ENCODE assay signal across 8 mouse cellular contexts in genomic region chrX:20291282-20292039, GRCm38 (mm10). TPM values are rescaled to one million over a fixed set of nuclear protein-coding genes. Genes with fewer than 3 reads are reported as not detected.
A peak's percentile ranks its signal among the peaks of the same experiment; 100 is the strongest.
DNase-seq lines count a peak whose midpoint lies in the region; ATAC-seq and TF ChIP-seq lines count a peak whose summit lies in the region.

TSS of gene Slc9a7 (minus strand) at chrX:20291807.

- H3K4me2 ChIP-seq in hindbrain, embryonic 15.5 days = peak within 1 kb of the TSS; percentile 58

- TF ChIP-seq CTCF in gastrocnemius, adult 2 months (IDR thresholded peaks at IDR 0.05) = no peak

- no peaks in the 10 kb centered on the region for H3K36me3 ChIP-seq in hindbrain, embryonic 15.5 days

- no peaks in the 10 kb centered on the region for H3K27me3 ChIP-seq in hindbrain, embryonic 15.5 days

- peak within 1 kb of the TSS; percentile 71 for H3K4me3 ChIP-seq in gastrocnemius, adult 2 months
- peak within 1 kb of the TSS; percentile 69 for H3K4me3 ChIP-seq in hindbrain, embryonic 15.5 days

- H3K4me1 ChIP-seq in hindbrain, embryonic 15.5 days (replicated peaks) = no peaks in the 10 kb centered on the region

- 19% methylated on average over 45 of the region's 65 CpGs for WGBS in hindbrain, embryonic 15.5 days

- no peaks in the 10 kb centered on the region for H3K9me3 ChIP-seq in hindbrain, embryonic 15.5 days

- DNase-seq in Muller cell, postnatal 12 days (ENCODE audit: inconsistent ontology term) = peak; percentile 67
- peak; percentile 82 to 91 for DNase-seq in cerebellum, postnatal 25 days
- peak; percentile 88 for DNase-seq in gastrocnemius, adult 2 months
- peak; percentile 22 for DNase-seq in left cerebral cortex, adult 11 months (ENCODE audit: low spot score)
- DNase-seq in lung, postnatal 36 days = peak; percentile 70
- peak; percentile 59 for DNase-seq in retina, embryonic 14.5 days (ENCODE audit: low spot score)
- peak; percentile 71 to 78 for DNase-seq in thymus, postnatal 36 days

- H3K27ac ChIP-seq in gastrocnemius, adult 2 months = peak within 1 kb of the TSS; percentile 88
- peak within 1 kb of the TSS; percentile 79 for H3K27ac ChIP-seq in hindbrain, embryonic 15.5 days (replicated peaks)

- intact Hi-C loops in gastrocnemius, adult 2 months (cut with DNase I) = no loop called here

- peak; percentile 90 for ATAC-seq in hindbrain, embryonic 15.5 days (ENCODE audit: low FRiP score, low read depth)

- H3K9ac ChIP-seq in hindbrain, embryonic 15.5 days = peak within 1 kb of the TSS; percentile 75

RNA-seq across cellular contexts. Expression of gene Slc9a7, which starts in this region (rescaled TPM):
- total RNA-seq in gastrocnemius, adult 2 months (2021) = 10 to 100 TPM in 1 of 2 experiments, 1 to 10 TPM in 1; 8.2 to 11.9 TPM
- polyA plus RNA-seq in hindbrain, embryonic 15.5 days (2015; fragmentation: Nextera tagmentation; extraction: Ambion mirVana) = 13.0 and 14.6 TPM in 2 replicates

Comparison
In these comparisons a context has a peak if more than half of its experiments do, and no peak if none do; other contexts are left out.
1. Peak in every context shown above with its lines: DNase-seq, ATAC-seq, H3K4me3 ChIP-seq and H3K27ac ChIP-seq.
2. DNase-seq: peak in every context shown above with its lines; median percentile 88 in gastrocnemius, adult 2 months; 86 in cerebellum, postnatal 25 days; 74 in thymus, postnatal 36 days; 70 in lung, postnatal 36 days; 67 in Muller cell, postnatal 12 days; 59 in retina, embryonic 14.5 days; 22 in left cerebral cortex, adult 11 months.